Mouse (Mus musculus) kidney, postnatal 0 days (tissue): ENCODE results near the gene Nlrp2. TPM values are rescaled to one million over a fixed set of nuclear protein-coding genes. Genes with fewer than 3 reads are reported as not detected.

ENCODE experiments used
- ATAC-seq: fragments of 200-750 bp; cut with Nextera tagmentation; replicated peaks from 2 replicates; pipeline ENCODE4 v1.8.0; 2017; ENCODE audit warnings: low read depth, moderate number of reproducible peaks, moderate TSS enrichment, moderate library complexity; ENCODE audit not compliant: low FRiP score
- DNase-seq: peaks from one replicate; pipeline ENCODE4 v3.0.0-alpha.2; 2016; ENCODE audit warnings: low spot score
- H3K27ac ChIP-seq: fragments of 300-500 bp; sonication (generic); 2 replicates; pipeline ENCODE4 v1.5.1; 2014; ENCODE audit warnings: mild to moderate bottlenecking
- H3K27me3 ChIP-seq: fragments of 300-500 bp; sonication (generic); 2 replicates; pipeline ENCODE4 v1.6.1; 2014; ENCODE audit warnings: low read length, mixed read lengths; ENCODE audit not compliant: insufficient read depth
- H3K36me3 ChIP-seq: fragments of 300-500 bp; sonication (generic); 2 replicates; pipeline ENCODE4 v1.6.1; 2014; ENCODE audit warnings: low read length, mixed read lengths; ENCODE audit not compliant: insufficient read depth
- H3K4me1 ChIP-seq: fragments of 300-500 bp; sonication (generic); replicated peaks from 2 replicates; pipeline ENCODE4 v1.6.1; 2014; ENCODE audit warnings: antibody characterized with exemption, low read length, mixed read lengths; ENCODE audit not compliant: insufficient read depth
- H3K4me2 ChIP-seq: fragments of 300-500 bp; sonication (generic); 2 replicates; pipeline ENCODE4 v1.6.1; 2014; ENCODE audit warnings: mild to moderate bottlenecking, low read length, moderate library complexity, mixed read lengths
- H3K4me3 ChIP-seq: fragments of 300-500 bp; sonication (generic); replicated peaks from 2 replicates; pipeline ENCODE4 v1.5.1; 2014; ENCODE audit warnings: low read depth, low read length
- H3K9ac ChIP-seq: fragments of 300-500 bp; sonication (generic); 2 replicates; pipeline ENCODE4 v1.6.1; 2014; ENCODE audit warnings: low read depth, low read length
- H3K9me3 ChIP-seq: fragments of 300-500 bp; sonication (generic); replicated peaks from 2 replicates; pipeline ENCODE4 v1.6.1; 2016; ENCODE audit warnings: low read length, inconsistent platforms, mixed read lengths
- CTCF ChIP-seq: IDR thresholded peaks from 2 replicates; pipeline ENCODE4 v1.5.1; 2016; ENCODE audit warnings: antibody characterized with exemption, low read depth, mild to moderate bottlenecking, moderate library complexity
- WGBS: fragments of 180-500 bp; shearing (Covaris S2); extraction: QIAGEN DNeasy Blood & Tissue Kit; methylation state at CpG from one replicate; pipeline ENCODE4 v1.1.7; 2014; 5-methylcytosine and 5-hydroxymethylcytosine counted together
- polyA plus RNA-seq: library from polyadenylated mRNA; unstranded; fragments of >200 nt; fragmentation: Nextera tagmentation; extraction: Ambion mirVana; gene quantifications from 2 replicates; pipeline ENCODE4 v1.2.1, GENCODE M21; 2015

Nlrp2 gene
- polyA plus RNA-seq, result not detected in 2 replicates

DNA sequence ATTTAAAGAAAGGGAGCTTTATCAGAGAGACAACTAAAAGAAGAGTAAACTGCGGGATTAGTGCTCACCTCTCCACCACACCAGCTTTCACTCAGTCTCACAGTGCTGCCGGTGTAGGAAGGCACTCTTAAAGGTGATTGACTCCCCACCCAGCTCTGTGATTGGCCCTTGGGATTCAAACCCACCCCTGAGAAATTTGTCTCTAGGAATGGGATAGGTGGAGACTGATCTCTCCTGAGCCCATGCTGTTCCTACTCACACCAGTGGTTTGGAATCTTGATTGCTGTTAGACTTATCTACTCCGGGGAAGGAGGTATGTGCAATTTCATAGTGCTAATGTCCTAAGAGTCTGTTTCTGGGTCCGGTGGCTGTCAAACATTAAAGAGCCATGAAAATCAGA lies at the start of gene Nlrp2:
TSS of gene Nlrp2 (minus strand) at position 101 of the 400 bp plus-strand sequence.
- no peak within 1 kb of the TSS for H3K4me3 ChIP-seq
- TF ChIP-seq CTCF, result no peak
- no peak within 1 kb of the TSS for H3K4me2 ChIP-seq
- 83% methylated on average over 4 of the region's 4 CpGs for WGBS
- H3K4me1 ChIP-seq, result no peaks in the 10 kb centered on the region
- H3K36me3 ChIP-seq, result no peaks in the 10 kb centered on the region
- H3K27me3 ChIP-seq, result no peaks in the 10 kb centered on the region
- no peak within 1 kb of the TSS for H3K9ac ChIP-seq
- no peak for ATAC-seq
- DNase-seq, result no peak
- H3K27ac ChIP-seq, result no peak within 1 kb of the TSS
- no peaks in the 10 kb centered on the region; the same call in 1 of the 2 replicates for H3K9me3 ChIP-seq

DNA sequence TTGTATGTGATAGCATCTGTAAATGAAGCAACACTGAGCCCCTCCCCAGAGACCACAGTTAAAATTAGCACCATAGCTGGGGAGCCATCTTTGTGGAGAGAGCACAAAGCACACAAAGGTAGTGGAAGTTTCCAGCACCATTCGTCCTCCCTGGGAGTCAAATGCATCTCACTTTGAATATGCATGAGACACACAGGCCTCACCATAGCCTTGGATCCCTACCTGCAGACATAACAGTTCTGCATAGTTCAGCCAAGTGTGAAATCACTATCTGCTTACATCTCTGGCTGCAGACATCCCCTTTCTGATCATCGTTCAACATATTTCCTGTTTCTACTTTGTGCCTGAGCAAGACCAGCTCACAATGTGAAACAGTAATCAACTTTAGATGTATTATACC lies 15.9 kb upstream of the Nlrp2 start:
- H3K9ac ChIP-seq, result no peak overlapping the region
- no peaks in the 10 kb centered on the region for H3K36me3 ChIP-seq
- no peak overlapping the region for H3K27ac ChIP-seq
- WGBS, result 67% methylated on average over 2 of the region's 2 CpGs
- H3K27me3 ChIP-seq, result no peaks in the 10 kb centered on the region
- H3K4me3 ChIP-seq, result no peak overlapping the region
- no peak for ATAC-seq
- TF ChIP-seq CTCF, result no peak
- no peak for DNase-seq
- no peaks in the 10 kb centered on the region for H3K9me3 ChIP-seq
- H3K4me1 ChIP-seq, result no peaks in the 10 kb centered on the region
- H3K4me2 ChIP-seq, result no peak overlapping the region

DNA sequence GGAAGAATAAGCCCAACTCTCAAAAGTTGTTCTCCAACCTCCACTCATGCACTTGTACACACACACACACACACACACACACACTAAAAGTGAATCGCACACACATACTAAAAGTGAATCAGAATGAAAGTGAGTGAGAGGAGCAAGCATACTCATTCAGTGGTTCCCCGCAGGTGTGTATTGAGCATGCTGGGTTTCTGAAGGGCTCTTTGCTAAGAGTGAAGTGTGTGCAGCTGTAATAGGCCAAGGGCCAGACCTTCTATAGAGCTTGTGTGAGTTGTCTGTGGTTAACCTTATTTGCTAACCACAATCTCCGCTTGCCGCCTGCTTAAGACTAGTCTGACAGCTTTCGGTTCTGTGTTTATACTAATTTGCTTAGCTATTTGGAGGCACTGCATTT lies 12.8 kb upstream of the Nlrp2 start:
- WGBS, result 96% methylated on average over 5 of the region's 5 CpGs
- no peak for DNase-seq
- Histone ChIP-seq H3K9me3 (no peaks in the 10 kb centered on the region), H3K4me1 (no peaks in the 10 kb centered on the region), H3K9ac (no peak overlapping the region), H3K27ac (no peak overlapping the region), H3K4me3 (no peak overlapping the region), H3K36me3 (no peaks in the 10 kb centered on the region), H3K27me3 (no peaks in the 10 kb centered on the region), H3K4me2 (no peak overlapping the region)
- ATAC-seq, result no peak
- TF ChIP-seq CTCF, result no peak

DNA sequence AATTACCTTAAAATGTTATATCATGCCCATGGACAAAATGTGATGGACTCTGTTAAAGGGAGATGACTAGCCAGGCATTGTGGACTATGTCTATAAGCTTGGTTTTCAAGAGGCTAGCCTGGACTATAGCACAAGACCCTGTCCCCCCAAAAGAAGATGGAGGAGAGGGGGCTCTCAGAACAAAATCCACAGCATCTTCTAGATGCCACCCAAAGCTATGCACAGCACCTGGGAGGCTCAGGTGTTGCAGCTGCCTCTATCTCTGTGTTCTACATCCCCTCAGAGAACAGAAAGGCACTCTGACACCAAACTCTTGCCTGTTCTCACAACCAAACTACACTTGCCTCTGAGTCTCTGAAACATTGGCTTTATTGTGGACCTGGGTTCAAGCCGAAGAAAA lies 598 bp downstream of the Nlrp2 start, which contains the start of gene Gm5065:
TSS of gene Gm5065 (plus strand) at position 301 of the 400 bp plus-strand sequence.
- WGBS, result 86% methylated on average over 1 of the region's 1 CpGs
- no peaks in the 10 kb centered on the region for H3K27me3 ChIP-seq
- no peak within 1 kb of the TSS for H3K4me2 ChIP-seq
- H3K27ac ChIP-seq, result no peak within 1 kb of the TSS
- ATAC-seq, result no peak
- H3K4me3 ChIP-seq, result no peak within 1 kb of the TSS
- H3K4me1 ChIP-seq, result no peaks in the 10 kb centered on the region
- no peaks in the 10 kb centered on the region; the same call in 1 of the 2 replicates for H3K9me3 ChIP-seq
- H3K36me3 ChIP-seq, result no peaks in the 10 kb centered on the region
- H3K9ac ChIP-seq, result no peak within 1 kb of the TSS
- no peak for DNase-seq
- TF ChIP-seq CTCF, result no peak

DNA sequence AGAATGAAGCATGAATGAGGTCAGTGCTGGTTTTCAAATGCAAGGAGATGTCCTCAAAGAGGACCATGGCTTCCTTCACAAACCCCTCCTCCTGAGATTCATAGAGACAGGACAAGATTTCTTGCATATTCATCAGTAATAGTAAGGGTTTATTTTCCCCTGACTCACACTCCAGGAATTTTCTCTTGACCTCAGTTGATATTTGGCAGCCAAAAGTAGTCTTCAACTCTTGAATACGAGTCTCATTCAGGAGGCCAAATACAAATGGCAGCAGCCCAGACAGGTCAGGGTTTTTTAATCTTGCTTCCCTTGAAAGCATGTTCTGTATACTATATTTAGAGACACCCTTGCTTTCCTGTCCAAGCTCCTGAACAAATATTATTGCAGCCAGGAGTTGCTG lies 23.3 kb downstream of the Nlrp2 start:
- WGBS, result 79% methylated on average over 1 of the region's 1 CpGs
- DNase-seq (no peak), ATAC-seq (no peak)
- H3K9ac ChIP-seq, result no peak overlapping the region
- H3K4me2 ChIP-seq, result no peak overlapping the region
- H3K36me3 ChIP-seq, result no peaks in the 10 kb centered on the region
- no peaks in the 10 kb centered on the region for H3K9me3 ChIP-seq
- H3K27me3 ChIP-seq, result no peaks in the 10 kb centered on the region
- H3K27ac ChIP-seq, result no peak overlapping the region
- no peaks in the 10 kb centered on the region for H3K4me1 ChIP-seq
- H3K4me3 ChIP-seq, result no peak overlapping the region
- TF ChIP-seq CTCF, result no peak

DNA sequence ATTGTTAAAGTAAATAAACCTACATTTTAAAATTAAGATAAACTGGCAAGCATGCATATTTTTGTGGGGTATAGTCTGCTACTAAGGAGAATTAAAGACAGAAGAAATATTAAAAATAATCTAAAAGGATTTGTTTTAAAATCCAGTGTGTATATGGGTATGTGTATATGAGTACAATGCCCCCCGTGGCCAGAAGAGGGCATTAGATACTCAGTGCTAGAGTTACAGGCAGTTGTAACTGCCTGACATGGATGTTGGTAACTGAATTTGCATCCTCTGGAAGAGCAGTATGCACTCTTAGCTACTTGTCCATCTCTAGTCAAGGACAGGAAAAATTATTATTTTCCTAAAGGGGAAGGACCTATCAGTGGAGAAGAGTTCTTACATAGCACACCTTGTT lies 62.6 kb downstream of the Nlrp2 start:
- H3K9ac ChIP-seq, result no peak overlapping the region
- no peaks in the 10 kb centered on the region for H3K9me3 ChIP-seq
- H3K27me3 ChIP-seq, result no peaks in the 10 kb centered on the region
- no peak overlapping the region for H3K4me2 ChIP-seq
- 65% methylated on average over 1 of the region's 1 CpGs for WGBS
- no peaks in the 10 kb centered on the region for H3K4me1 ChIP-seq
- no peaks in the 10 kb centered on the region for H3K36me3 ChIP-seq
- no peak overlapping the region for H3K4me3 ChIP-seq
- TF ChIP-seq CTCF, result no peak
- DNase-seq (no peak), ATAC-seq (no peak)
- H3K27ac ChIP-seq, result no peak overlapping the region

DNA sequence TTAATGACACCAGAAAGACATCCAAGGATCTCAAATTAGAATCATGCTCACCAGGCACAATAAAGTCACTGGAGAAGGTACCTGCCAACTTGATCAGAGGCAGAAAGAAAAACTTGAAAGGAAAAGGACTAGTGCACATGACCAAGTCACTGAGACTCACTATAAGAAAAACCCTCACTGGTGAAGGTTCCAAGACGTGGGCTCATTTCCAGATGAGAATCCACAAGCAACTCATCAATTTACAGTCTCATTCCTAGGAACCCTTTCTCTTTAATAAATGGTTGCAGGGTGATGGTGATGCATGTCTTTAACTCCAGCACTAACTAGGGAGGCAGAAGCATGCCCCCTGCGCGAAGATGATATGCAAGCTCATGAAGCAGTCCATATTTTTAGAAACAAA lies 87.8 kb downstream of the Nlrp2 start:
- Histone ChIP-seq H3K4me2 (no peak overlapping the region), H3K4me3 (no peak overlapping the region), H3K9me3 (no peaks in the 10 kb centered on the region; the same call in 1 of the 2 replicates), H3K4me1 (no peaks in the 10 kb centered on the region), H3K36me3 (no peaks in the 10 kb centered on the region), H3K27ac (no peak overlapping the region), H3K9ac (no peak overlapping the region), H3K27me3 (no peaks in the 10 kb centered on the region)
- ATAC-seq, result no peak
- 83% methylated on average over 3 of the region's 3 CpGs for WGBS
- DNase-seq, result no peak
- no peak for TF ChIP-seq CTCF

Other genes with a start within 250 kb of the Nlrp2 start
- not detected in 2 replicates for gene Rfpl4, start 234.1 kb downstream of the Nlrp2 start, polyA plus RNA-seq
- gene Rasl2-9, start 225.1 kb downstream of the Nlrp2 start, polyA plus RNA-seq, result 0.79 and 0.83 TPM in 2 replicates
- not detected in 2 replicates for gene Vmn1r55, start 201.4 kb downstream of the Nlrp2 start, polyA plus RNA-seq
- gene Vmn1r56, start 154.3 kb downstream of the Nlrp2 start, polyA plus RNA-seq, result not detected in 2 replicates
- gene Vmn1r57, start 132.5 kb downstream of the Nlrp2 start, polyA plus RNA-seq, result not detected in 2 replicates
- gene Gm5065, start 498 bp downstream of the Nlrp2 start, polyA plus RNA-seq, result not detected in 2 replicates
- gene Vmn1r58, start 62.4 kb upstream of the Nlrp2 start, polyA plus RNA-seq, result not detected in 2 replicates
- gene Vmn1r59, start 105.7 kb upstream of the Nlrp2 start, polyA plus RNA-seq, result not detected in 2 replicates
- gene Vmn2r28, start 142.9 kb upstream of the Nlrp2 start, polyA plus RNA-seq, result not detected in 2 replicates
- not detected in 2 replicates for gene Vmn1r60, start 196.3 kb upstream of the Nlrp2 start, polyA plus RNA-seq